Mouse (Mus musculus) kidney, postnatal 25 days (tissue): ENCODE results near the gene Ttll6.
A peak's percentile ranks its signal among the peaks of the same experiment; 100 is the strongest.

ENCODE experiments used
- DNase-seq, 2 experiments: peaks; one replicate each; pipeline ENCODE4 v3.0.0; 2021; ENCODE audit warnings: mixed read lengths in 2 of 2

Ttll6 gene

DNA sequence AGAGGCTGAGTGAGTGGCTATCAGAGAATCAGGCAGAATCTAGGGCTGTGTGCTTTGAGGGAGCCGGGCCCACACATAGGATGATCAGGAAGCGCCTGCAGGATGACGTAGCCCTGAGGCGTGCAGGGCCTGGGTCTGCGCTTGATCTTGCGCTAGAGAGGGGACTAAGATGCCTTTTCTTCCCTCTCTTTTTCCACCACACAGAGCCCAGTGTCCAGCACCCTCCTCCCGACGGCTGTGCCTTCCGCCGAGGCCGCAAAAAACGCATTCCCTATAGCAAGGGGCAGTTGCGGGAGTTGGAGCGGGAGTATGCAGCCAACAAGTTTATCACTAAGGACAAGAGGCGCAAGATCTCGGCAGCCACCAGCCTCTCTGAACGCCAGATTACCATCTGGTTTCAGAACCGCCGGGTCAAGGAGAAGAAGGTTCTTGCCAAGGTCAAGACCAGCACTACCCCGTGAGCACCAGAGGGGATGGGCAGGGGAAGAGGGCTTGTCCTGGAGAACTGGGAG, 62.2 kb downstream of the Ttll6 start:
- DNase-seq: no peak

DNA sequence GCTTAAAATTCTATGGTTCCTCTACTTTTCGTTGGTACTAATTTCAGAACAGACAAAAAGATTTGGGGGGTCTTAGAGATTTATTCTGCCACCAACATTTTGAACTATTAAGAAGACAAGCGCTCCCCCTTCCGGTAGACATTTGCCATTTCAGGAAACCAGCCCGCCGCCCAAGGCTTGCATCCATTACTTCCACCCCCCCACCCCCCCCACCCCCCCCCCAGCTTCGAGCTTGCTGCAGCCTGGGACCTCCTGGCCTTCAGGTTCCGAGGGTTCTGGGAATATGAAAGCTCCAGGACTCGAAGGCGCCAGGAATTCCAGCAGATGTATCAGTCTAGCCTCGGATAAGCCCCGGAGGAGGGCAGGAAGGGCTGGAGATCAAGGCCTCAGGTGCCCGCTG, 65.1 kb downstream of the Ttll6 start:
- DNase-seq: peak; percentile 54 to 58

DNA sequence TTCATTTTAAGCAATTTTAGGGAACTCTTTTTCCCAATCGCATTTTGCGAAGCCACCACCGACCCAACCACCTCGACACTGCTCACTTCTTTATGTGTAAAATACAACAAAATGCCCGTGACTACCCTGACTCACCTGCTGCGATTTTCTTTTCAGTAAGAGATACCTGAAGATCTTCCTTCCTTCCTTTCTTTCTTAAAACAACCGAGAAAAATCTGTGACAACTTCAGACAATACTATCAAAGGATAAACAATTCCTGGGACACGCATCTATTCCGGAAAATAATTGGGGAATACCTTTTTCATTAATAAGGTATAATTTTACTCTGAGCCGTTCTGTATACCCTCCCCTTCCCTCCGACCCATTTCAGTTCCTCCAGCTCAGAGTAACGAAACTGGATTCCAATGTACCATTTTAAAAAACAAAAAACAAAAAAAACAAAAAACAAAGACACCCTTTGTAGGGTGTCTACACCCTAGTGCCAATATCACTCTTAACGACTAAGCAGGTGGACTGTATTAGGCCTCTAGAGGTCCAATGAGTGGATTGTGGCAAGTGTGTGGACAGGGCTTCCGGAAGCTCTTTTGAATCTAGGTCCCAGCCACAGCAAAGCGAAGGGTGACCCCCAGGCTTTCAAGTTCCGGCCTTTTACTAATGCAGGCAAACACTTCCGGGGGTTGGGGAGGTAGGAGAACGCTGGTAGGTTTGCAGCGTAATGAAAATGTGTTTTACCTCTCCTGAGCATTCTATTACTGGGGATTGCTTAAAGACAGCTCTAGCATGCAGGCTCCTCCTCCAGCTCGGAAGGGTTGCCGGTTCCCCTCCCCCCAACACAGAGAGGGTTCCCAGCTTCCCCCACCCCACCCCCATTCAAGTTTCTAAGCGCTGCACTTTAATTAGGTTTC, 65.8 kb downstream of the Ttll6 start:
- no peak for DNase-seq

DNA sequence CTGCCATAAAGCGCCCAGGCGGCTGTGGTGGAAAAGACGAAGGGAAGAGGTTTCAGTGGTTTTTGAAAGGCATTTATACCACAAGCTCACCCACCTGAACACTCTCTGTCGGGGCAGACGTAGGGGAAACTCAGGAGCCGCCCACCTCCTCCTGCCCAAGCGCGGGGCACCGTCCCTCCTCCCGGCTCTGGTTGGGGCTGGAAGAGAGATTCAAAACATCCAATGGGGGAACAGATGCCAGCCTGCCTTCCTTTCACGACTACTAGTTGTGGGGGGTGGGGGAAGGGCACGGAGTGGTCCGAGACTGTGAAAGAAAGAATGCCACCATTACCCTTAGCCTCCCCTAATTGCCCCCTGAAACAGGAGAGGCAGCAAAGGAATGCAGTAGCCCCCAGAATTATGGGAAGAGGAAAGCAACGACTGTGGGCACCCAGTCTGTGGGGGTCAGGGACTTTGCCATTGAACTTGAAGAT, 66.6 kb downstream of the Ttll6 start:
- no peak for DNase-seq

DNA sequence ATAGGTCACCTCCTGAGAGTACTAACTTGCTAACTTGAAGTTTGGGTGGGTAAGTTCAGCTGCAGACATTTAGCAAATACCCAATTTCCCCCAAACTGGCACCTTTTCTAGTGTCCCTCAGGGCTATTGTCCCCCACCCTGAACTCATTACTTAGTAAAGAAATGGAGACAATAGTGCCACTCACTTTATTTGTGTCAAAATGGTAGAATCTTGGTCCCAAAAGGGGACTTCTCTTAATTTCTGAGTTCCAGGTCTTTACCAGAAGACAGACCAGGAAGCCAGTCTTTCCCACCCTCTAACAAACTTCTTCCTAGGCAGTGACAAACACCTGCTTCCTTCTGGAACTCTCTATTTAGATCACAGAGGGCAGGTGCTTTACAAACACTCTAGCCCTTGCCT, 68.2 kb downstream of the Ttll6 start:
- no peak for DNase-seq

DNA sequence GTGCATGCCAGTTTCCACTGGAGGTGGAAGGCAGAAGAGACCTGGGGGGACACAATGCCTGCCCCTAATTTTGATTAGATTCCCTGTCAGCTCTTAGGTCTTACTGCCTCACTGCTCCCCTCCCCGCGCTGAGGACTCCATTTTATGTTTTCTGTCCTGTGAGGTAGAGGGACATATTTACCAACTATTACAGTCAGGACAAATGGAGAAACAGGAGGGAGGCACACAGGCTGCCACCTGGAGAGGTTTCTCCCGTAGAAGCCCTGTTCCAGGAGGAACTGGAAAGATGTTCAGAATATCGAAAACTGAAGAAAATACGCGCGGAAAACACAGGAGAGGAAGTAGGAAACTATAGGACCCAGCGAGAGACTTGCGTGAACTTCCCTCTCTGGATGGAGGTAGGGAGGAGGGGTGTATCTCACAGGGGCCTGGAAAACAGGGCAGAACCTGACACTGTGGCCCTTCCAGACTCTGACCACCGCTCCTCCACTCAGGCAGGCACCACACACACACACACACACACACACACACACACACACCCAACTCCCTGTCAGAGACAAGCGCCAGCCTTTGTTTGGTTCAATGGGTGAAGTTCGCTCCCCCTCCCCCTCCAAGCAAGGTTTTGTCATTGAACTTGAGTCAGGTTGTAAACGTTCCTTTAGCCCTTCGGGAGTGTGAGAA, 69.0 kb downstream of the Ttll6 start:
- no peak for DNase-seq

DNA sequence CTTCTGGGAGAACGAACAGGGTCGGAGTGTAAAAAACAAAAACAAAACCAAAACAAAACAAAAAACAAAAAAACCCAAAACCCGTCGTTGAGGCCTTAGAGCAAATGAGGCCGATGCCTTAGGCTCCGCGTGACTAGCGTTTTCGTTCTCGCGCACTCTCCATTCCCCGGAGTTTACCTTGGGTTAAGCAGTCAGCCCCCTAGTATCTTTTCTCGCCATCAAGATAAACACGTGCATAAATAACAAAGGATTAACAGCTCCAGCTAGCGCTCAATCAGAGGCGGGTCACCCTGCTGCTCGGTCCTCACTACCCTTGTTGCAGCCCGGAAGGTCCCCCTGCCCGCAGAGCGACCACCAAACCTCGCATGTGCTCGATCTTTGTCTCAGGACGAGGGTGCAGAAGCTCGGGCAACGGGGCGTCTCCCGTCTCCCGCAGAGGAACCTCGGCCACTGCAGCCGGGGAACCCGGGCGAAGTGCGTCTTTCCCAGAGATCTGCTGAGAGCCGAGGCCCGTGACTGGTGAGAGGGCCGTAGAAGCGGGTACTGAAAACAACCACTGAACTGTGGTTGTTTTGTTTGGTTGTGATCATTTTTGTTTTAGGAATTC, 69.7 kb downstream of the Ttll6 start:
- peak in 1 of 2 experiments; percentile 42 for DNase-seq

DNA sequence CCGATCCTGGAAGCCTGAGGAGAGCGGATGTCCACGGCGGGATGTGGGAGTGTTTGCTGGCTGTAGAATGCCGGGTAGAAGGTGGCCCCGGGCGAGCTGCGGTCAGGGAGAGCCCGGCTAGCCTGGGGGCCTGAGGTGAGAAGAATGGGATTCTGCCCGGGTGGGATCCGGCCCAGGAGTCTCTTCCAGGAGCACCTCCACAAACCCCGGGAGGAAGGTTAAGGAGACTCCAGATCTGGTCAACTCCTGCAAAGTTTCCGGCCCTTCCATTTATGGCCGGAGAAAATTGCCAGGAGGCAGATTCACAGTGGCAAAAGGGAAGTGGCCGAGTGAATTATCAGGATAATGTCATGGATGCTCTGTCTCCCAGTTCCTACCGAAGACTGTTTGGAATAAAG, 70.2 kb downstream of the Ttll6 start:
- DNase-seq: no peak

DNA sequence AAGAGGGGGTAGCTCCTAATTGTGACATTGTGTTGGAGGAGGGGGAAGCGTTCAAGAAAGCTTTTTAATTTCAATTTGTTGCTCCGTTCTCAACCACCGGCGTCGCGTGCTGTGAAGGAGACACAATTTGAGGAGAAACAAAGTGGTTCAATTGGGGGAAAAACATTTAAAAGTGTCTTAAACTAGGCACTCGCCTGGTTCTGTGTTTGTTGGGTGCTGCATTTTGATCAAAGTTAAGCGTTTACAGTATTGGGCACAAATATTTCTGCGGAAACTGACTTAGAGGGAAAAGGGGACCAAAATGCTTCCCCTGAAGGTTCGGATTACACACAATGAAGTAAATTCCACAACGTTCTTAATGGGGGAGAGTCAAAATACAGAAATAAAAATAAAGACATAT, 70.8 kb downstream of the Ttll6 start:
- no peak for DNase-seq

DNA sequence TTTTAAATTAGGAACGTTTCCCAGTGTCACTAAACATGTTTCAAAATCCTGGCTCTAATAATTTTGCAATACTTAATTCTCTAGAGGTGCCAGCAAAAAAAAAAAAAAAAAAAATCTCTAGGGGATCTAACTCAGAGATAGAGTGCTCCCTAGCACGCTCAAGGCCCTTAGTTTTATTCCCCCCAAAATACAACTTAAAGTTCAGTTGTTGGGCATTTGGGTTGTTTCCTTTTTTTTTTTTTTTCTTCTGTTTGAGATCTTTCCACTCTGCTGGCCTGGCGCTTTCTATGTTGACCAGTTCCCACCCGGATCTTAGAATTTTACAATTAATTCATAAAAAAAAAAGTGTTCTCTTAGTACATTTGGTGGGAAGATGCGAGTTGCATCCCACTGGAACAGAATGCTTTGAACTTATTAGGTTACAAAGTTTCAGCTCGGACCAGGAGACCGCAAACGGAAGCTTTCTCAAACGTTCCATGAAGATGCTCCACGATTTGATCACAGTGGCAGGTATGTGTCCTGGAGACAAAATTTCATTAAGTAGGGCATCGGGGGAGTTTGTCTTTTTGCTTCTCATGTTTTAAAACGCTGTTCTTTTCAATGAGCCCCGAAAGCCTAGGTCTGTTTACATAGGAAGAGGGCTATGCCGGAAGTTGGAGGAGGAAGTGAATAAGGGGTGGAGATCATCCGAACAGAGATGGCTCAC, 72.0 kb downstream of the Ttll6 start:
- DNase-seq: no peak
